ENCODE assay signal across 24 mouse cellular contexts in the genomic region with DNA sequence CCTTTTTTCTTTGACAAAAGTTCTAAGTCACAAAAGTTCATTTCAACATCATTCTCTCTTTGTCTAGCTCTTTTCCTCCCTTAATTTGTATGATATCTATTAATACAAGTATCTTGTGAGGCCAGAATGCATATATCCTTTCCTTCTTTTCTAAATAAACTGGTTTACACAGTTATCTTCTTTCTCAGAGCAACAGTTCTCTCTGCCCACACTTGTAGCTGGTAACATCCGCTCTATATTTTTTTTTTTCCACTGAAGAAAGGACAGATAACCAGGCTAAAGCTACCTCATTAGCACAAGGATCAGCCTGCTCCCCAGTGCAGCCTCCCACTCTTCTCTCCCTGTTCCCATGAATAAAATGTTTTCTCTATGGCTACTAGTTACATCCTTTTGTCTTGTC. TPM values are rescaled to one million over a fixed set of nuclear protein-coding genes. Genes with fewer than 3 reads are reported as not detected.
DNase-seq lines count a peak whose midpoint lies in the region; ATAC-seq and TF ChIP-seq lines count a peak whose summit lies in the region.
"Had no signal": no experiment of that assay in that cellular context is flagged by ENCODE, and none has a peak within 500 bp of the region (broad histone marks: within the 10 kb centered on the region; RNA-seq: fewer than 3 reads in every experiment).

No protein-coding gene starts in this region.

- peak overlapping the region; percentile 6 for H3K27ac ChIP-seq in MEL (ENCODE audit: control insufficient read depth, low read depth, low read length)
- no peak overlapping the region for H3K27ac ChIP-seq in neural tube, embryonic 15.5 days (replicated peaks)
- H3K27ac ChIP-seq: embryonic facial prominence, embryonic 10.5 days; embryonic facial prominence, embryonic 12.5 days; forebrain, embryonic 13.5 days; forebrain, embryonic 15.5 days had no signal

- TF ChIP-seq RAD21 in MEL (IDR thresholded peaks at IDR 0.05; ENCODE audit: low read depth, low read length) = no peak

- no peak overlapping the region for H3K9ac ChIP-seq in MEL (ENCODE audit: control insufficient read depth, low read depth, low read length, poor library complexity, severe bottlenecking)
- no peak overlapping the region for H3K9ac ChIP-seq in neural tube, embryonic 15.5 days (replicated peaks)
- H3K9ac ChIP-seq: embryonic facial prominence, embryonic 12.5 days; forebrain, embryonic 13.5 days; forebrain, embryonic 15.5 days; forebrain, postnatal 0 days had no signal

- H3K79me2 ChIP-seq in MEL (ENCODE audit: control insufficient read depth, insufficient read depth, low read length, poor library complexity) = no peaks in the 10 kb centered on the region

- intact Hi-C loops in gastrocnemius, postnatal 36 days (cut with DNase I) = no loop called here

- H3K4me3 ChIP-seq in MEL (ENCODE audit: control insufficient read depth in 1 of 2, insufficient read depth in 1 of 2, low read depth in 2 of 2, low read length in 2 of 2) = no peak overlapping the region
- H3K4me3 ChIP-seq in neural tube, embryonic 15.5 days (replicated peaks) = no peak overlapping the region
- H3K4me3 ChIP-seq: embryonic facial prominence, embryonic 10.5 days; embryonic facial prominence, embryonic 12.5 days; forebrain, embryonic 13.5 days; forebrain, embryonic 15.5 days had no signal

- TF ChIP-seq POLR2A in MEL (IDR thresholded peaks at IDR 0.05; ENCODE audit: control insufficient read depth in 1 of 2, insufficient read depth in 1 of 2, low read depth in 1 of 2, low read length in 2 of 2, poor library complexity in 1 of 2) = no peak

- H3K27me3 ChIP-seq in MEL (ENCODE audit: control insufficient read depth in 1 of 2, insufficient read depth in 2 of 2, low read length in 2 of 2) = no peaks in the 10 kb centered on the region
- no peaks in the 10 kb centered on the region for H3K27me3 ChIP-seq in neural tube, embryonic 15.5 days (replicated peaks)
- H3K27me3 ChIP-seq: CH12.LX; embryonic facial prominence, embryonic 12.5 days; forebrain, embryonic 13.5 days; forebrain, embryonic 15.5 days had no signal

- H3K4me2 ChIP-seq in neural tube, embryonic 15.5 days = no peak overlapping the region
- H3K4me2 ChIP-seq: embryonic facial prominence, embryonic 12.5 days; forebrain, embryonic 13.5 days; forebrain, embryonic 15.5 days had no signal

- H3K36me3 ChIP-seq in MEL (ENCODE audit: control insufficient read depth in 1 of 2, insufficient read depth in 2 of 2, low read length in 2 of 2) = peaks cover 0 to 9% of the 10 kb centered on the region in 2 experiments; a peak in 2 of 4 replicates
- no peaks in the 10 kb centered on the region for H3K36me3 ChIP-seq in neural tube, embryonic 15.5 days
- H3K36me3 ChIP-seq: embryonic facial prominence, embryonic 10.5 days; embryonic facial prominence, embryonic 12.5 days; forebrain, embryonic 15.5 days; G1E had no signal

- WGBS in neural tube, embryonic 15.5 days = 80% methylated on average over 1 of the region's 1 CpGs

- H3K4me1 ChIP-seq in MEL (ENCODE audit: control insufficient read depth in 1 of 2, insufficient read depth in 2 of 2, low read length in 2 of 2) = peaks cover 4 to 9% of the 10 kb centered on the region in 2 experiments; a peak in 3 of 4 replicates
- H3K4me1 ChIP-seq in neural tube, embryonic 15.5 days = no peaks in the 10 kb centered on the region
- H3K4me1 ChIP-seq: embryonic facial prominence, embryonic 10.5 days; embryonic facial prominence, embryonic 12.5 days; forebrain, embryonic 13.5 days; forebrain, embryonic 15.5 days had no signal

- peak; percentile 7 for DNase-seq in heart, adult 11 months
- no peak for DNase-seq in heart, postnatal 4 days
- DNase-seq in MEL (ENCODE audit: low read depth, low spot score) = peak; percentile 61
- no peak for DNase-seq in gastrocnemius, postnatal 36 days
- DNase-seq: adrenal gland, adult 2 months; adrenal gland, postnatal 10 days; adrenal gland, postnatal 25 days; B cell, adult 2 months; cerebellum, adult 11 months; cerebellum, adult 18-20 months; cerebellum, adult 8-10 months; cerebellum, adult 9-11 months; cerebellum, postnatal 14 days; cerebellum, postnatal 36 days; forebrain, postnatal 0 days had no signal

- TF ChIP-seq CTCF in MEL (IDR thresholded peaks at IDR 0.05 in 2 of 3, conservative IDR thresholded peaks at IDR 0.05 in 1 of 3; ENCODE audit: control insufficient read depth in 1 of 3, insufficient read depth in 1 of 3, low read depth in 2 of 3, low read length in 3 of 3, poor library complexity in 1 of 3, severe bottlenecking in 1 of 3) = no peak

- ATAC-seq in megakaryocyte progenitor cell, adult 5-6 weeks (replicated peaks; ENCODE audit: poor library complexity) = peak; percentile 74
- no peak for ATAC-seq in neural tube, embryonic 15.5 days (ENCODE audit: low FRiP score)
- ATAC-seq: CD4-positive, CD25-positive, alpha-beta regulatory T cell, adult 4 months; forebrain, embryonic 13.5 days; forebrain, embryonic 15.5 days; forebrain, postnatal 0 days had no signal

- TF ChIP-seq EP300 in MEL (IDR thresholded peaks at IDR 0.05; ENCODE audit: low read depth in 1 of 2, low read length in 2 of 2) = peak; percentile 81 to 90

- H3K9me3 ChIP-seq in MEL (replicated peaks; ENCODE audit: insufficient read depth, low read length) = no peaks in the 10 kb centered on the region
- no peaks in the 10 kb centered on the region for H3K9me3 ChIP-seq in neural tube, embryonic 15.5 days (replicated peaks)
- H3K9me3 ChIP-seq: embryonic facial prominence, embryonic 10.5 days; embryonic facial prominence, embryonic 12.5 days; forebrain, embryonic 13.5 days; forebrain, embryonic 15.5 days; G1E had no signal

TF ChIP-seq in MEL, 35 proteins besides CTCF, POLR2A, EP300 and RAD21:
- TF ChIP-seq SIN3A (IDR thresholded peaks at IDR 0.05; ENCODE audit: low read length) (0 out of 2 replicates have a peak, but pooled peaks have one; percentile 15), TAL1 (IDR thresholded peaks at IDR 0.05; ENCODE audit: low read length) (peak; percentile 35; the same call in 1 of the 2 replicates), CHD2 (IDR thresholded peaks at IDR 0.05; ENCODE audit: low read length) (no peak), MXI1 (IDR thresholded peaks at IDR 0.05; ENCODE audit: low read depth, low read length) (no peak), ZNF384 (IDR thresholded peaks at IDR 0.05; ENCODE audit: low read depth, low read length) (peak; percentile 91), MYB (IDR thresholded peaks at IDR 0.05; ENCODE audit: low read depth, low read length) (0 out of 2 replicates have a peak, but pooled peaks have one; percentile 23), RCOR1 (IDR thresholded peaks at IDR 0.05; ENCODE audit: low read depth, low read length) (peak; percentile 45; the same call in 1 of the 2 replicates), TCF12 (IDR thresholded peaks at IDR 0.05; ENCODE audit: low read depth, low read length) (peak; percentile 53; the same call in 1 of the 2 replicates), MAFK (IDR thresholded peaks at IDR 0.05; ENCODE audit: borderline replicate concordance, low read depth, low read length) (no peak), GATA1 (IDR thresholded peaks at IDR 0.05; ENCODE audit: low read depth, low read length) (peak; percentile 60)

RNA-seq across cellular contexts. Expression of gene Pspc1, which starts 6.5 kb away (rescaled TPM):
- total RNA-seq in heart, postnatal 4 days (2021) = 10 to 100 TPM; 34.3 to 41.7 TPM
- 48.7 and 48.8 TPM in 2 replicates for total RNA-seq in MEL (2012; rRNA removed)
- 10 to 100 TPM; 36.1 to 68.2 TPM for polyA plus RNA-seq in MEL (2012; ENCODE audit: insufficient read depth in 1 of 2, insufficient read length in 2 of 2, low read depth in 1 of 2, low replicate concordance in 2 of 2, missing spikeins in 1 of 2)
- 49.9 and 53.3 TPM in 2 replicates for total RNA-seq in megakaryocyte progenitor cell, adult 5-6 weeks (2015)
- total RNA-seq in megakaryocyte progenitor cell, adult 5-6 weeks (2017) = 119 and 174 TPM in 2 replicates
- polyA plus RNA-seq in neural tube, embryonic 15.5 days (2015; fragmentation: Nextera tagmentation; extraction: Ambion mirVana) = 34.1 and 39.8 TPM in 2 replicates
- total RNA-seq in gastrocnemius, postnatal 36 days (2021) = 1 to 10 TPM; 6.3 to 8.8 TPM

RNA-seq across cellular contexts. Expression of gene Zmym5, which starts 26.9 kb away (rescaled TPM):
- 10 to 100 TPM; 22.5 to 24.7 TPM for total RNA-seq in heart, postnatal 4 days (2021)
- 6.7 and 7.5 TPM in 2 replicates for total RNA-seq in MEL (2012; rRNA removed)
- polyA plus RNA-seq in MEL (2012; ENCODE audit: insufficient read depth in 1 of 2, insufficient read length in 2 of 2, low read depth in 1 of 2, low replicate concordance in 2 of 2, missing spikeins in 1 of 2) = 10 to 100 TPM; 13.2 to 36.5 TPM
- 22.1 and 27.1 TPM in 2 replicates for total RNA-seq in megakaryocyte progenitor cell, adult 5-6 weeks (2015)
- 14.5 and 19.8 TPM in 2 replicates for total RNA-seq in megakaryocyte progenitor cell, adult 5-6 weeks (2017)
- 29.8 and 31.7 TPM in 2 replicates for polyA plus RNA-seq in neural tube, embryonic 15.5 days (2015; fragmentation: Nextera tagmentation; extraction: Ambion mirVana)
- total RNA-seq in gastrocnemius, postnatal 36 days (2021) = 10 to 100 TPM; 12.8 to 18.5 TPM

Comparison
In these comparisons a context has a peak if more than half of its experiments do, and no peak if none do; other contexts are left out.
1. DNase-seq: peak in heart, adult 11 months (single experiment) and MEL (single experiment); none in heart, postnatal 4 days (single experiment) and gastrocnemius, postnatal 36 days (0 of 2).